Mouse (Mus musculus) brain, embryonic 14.5 days (tissue): ENCODE results near the gene Med25.

ENCODE experiments used
- CTCF ChIP-seq: fragments of 200-500 bp; IDR thresholded peaks from 2 replicates; pipeline ENCODE4 v1.5.1; 2012; ENCODE audit warnings: inconsistent platforms, mild to moderate bottlenecking, moderate library complexity, borderline replicate concordance; ENCODE audit not compliant: insufficient read depth, insufficient read length; ENCODE audit errors: extremely low read depth
- POLR2A ChIP-seq: fragments of 200-500 bp; IDR thresholded peaks from 2 replicates; pipeline ENCODE4 v1.6.1; 2012; ENCODE audit warnings: mild to moderate bottlenecking, inconsistent platforms, borderline replicate concordance; ENCODE audit not compliant: poor library complexity, insufficient read depth, insufficient read length, severe bottlenecking; ENCODE audit errors: extremely low read depth

GRCm38 (mm10) chr7:44905430-44905829, 12.9 kb upstream of the Med25 start:
- TF ChIP-seq CTCF (no peak), POLR2A (no peak)
